Mouse (Mus musculus): ENCODE results near the gene Lrit3.

Gene Lrit3

GRCm38 (mm10) chr3:129803765-129804164 is at the start of gene Lrit3:
Gene Lrit3, minus strand, starts transcription at chr3:129804030.
- no peak for DNase-seq

- no peak for DNase-seq
Observed at GRCm38 (mm10) chr3:129846846-129847245, 43.0 kb upstream of the Lrit3 start.

GRCm38 (mm10) chr3:129845868-129846267 is 42.0 kb upstream of the Lrit3 start:
- DNase-seq, result no peak

- DNase-seq, result no peak
Observed at GRCm38 (mm10) chr3:129838017-129838416, 34.2 kb upstream of the Lrit3 start.

GRCm38 (mm10) chr3:129836965-129837364 is 33.1 kb upstream of the Lrit3 start:
- DNase-seq, result no peak

GRCm38 (mm10) chr3:129836051-129836697 is 32.3 kb upstream of the Lrit3 start:
- DNase-seq, result no peak

- DNase-seq, result no peak
Observed at GRCm38 (mm10) chr3:129835388-129835934, 31.6 kb upstream of the Lrit3 start, which contains the start of gene Cfi. Gene Cfi, plus strand, starts transcription at chr3:129835884.

- DNase-seq, result peak; percentile 94
Observed at GRCm38 (mm10) chr3:129831035-129831568, 27.3 kb upstream of the Lrit3 start, which contains the start of gene Gar1. Gene Gar1, minus strand, starts transcription at chr3:129831396.

GRCm38 (mm10) chr3:129830626-129831025 is 26.8 kb upstream of the Lrit3 start:
- DNase-seq, result no peak

GRCm38 (mm10) chr3:129827691-129828090 is 23.9 kb upstream of the Lrit3 start:
- DNase-seq, result no peak

- DNase-seq, result no peak
Observed at GRCm38 (mm10) chr3:129826691-129827090, 22.9 kb upstream of the Lrit3 start.

GRCm38 (mm10) chr3:129824891-129825290 is 21.1 kb upstream of the Lrit3 start:
- DNase-seq, result no peak

- no peak for DNase-seq
Observed at GRCm38 (mm10) chr3:129824146-129824545, 20.3 kb upstream of the Lrit3 start.

- peak; percentile 9 for DNase-seq
Observed at GRCm38 (mm10) chr3:129823293-129823692, 19.5 kb upstream of the Lrit3 start.

- DNase-seq, result no peak
Observed at GRCm38 (mm10) chr3:129822206-129822775, 18.5 kb upstream of the Lrit3 start, which contains the start of gene Rrh. Gene Rrh, minus strand, starts transcription at chr3:129822587.

GRCm38 (mm10) chr3:129821736-129822135 is 17.9 kb upstream of the Lrit3 start:
- no peak for DNase-seq

GRCm38 (mm10) chr3:129820847-129821246 is 17.0 kb upstream of the Lrit3 start:
- no peak for DNase-seq

GRCm38 (mm10) chr3:129799011-129799410 is 4.8 kb downstream of the Lrit3 start:
- no peak for DNase-seq

- DNase-seq, result no peak
Observed at GRCm38 (mm10) chr3:129798551-129798950, 5.3 kb downstream of the Lrit3 start.

GRCm38 (mm10) chr3:129797341-129797740 is 6.5 kb downstream of the Lrit3 start:
- DNase-seq, result no peak

- no peak for DNase-seq
Observed at GRCm38 (mm10) chr3:129793801-129794200, 10.0 kb downstream of the Lrit3 start.

GRCm38 (mm10) chr3:129782746-129783145 is 21.1 kb downstream of the Lrit3 start:
- DNase-seq, result no peak

- no peak for DNase-seq
Observed at GRCm38 (mm10) chr3:129781435-129781834, 22.4 kb downstream of the Lrit3 start.

GRCm38 (mm10) chr3:129771210-129771609 is 32.6 kb downstream of the Lrit3 start:
- no peak for DNase-seq

All from layer of hippocampus, adult 9-11 months (tissue).